20 mouse cellular contexts compared by ENCODE assay signal in genomic region chr19:15964533-15964932, GRCm38 (mm10). TPM values are rescaled to one million over a fixed set of nuclear protein-coding genes. Genes with fewer than 3 reads are reported as not detected.
DNase-seq lines count a peak whose midpoint lies in the region; ATAC-seq and TF ChIP-seq lines count a peak whose summit lies in the region.
"Had no signal": no experiment of that assay in that cellular context is flagged by ENCODE, and none has a peak within 500 bp of the region (broad histone marks: within the 10 kb centered on the region; RNA-seq: fewer than 3 reads in every experiment).

No protein-coding gene starts in this region.

- no peak for TF ChIP-seq POLR2A in bone marrow, adult 2 months (IDR thresholded peaks at IDR 0.05; ENCODE audit: borderline replicate concordance, control insufficient read depth, low read depth, low read length)

- peak; percentile 54; the same call in 1 of the 2 replicates for ATAC-seq in hindbrain, embryonic 15.5 days (ENCODE audit: low FRiP score, low read depth)
- ATAC-seq in hindbrain, embryonic 12.5 days (ENCODE audit: low FRiP score): no peak
- peak; percentile 18; the same call in 1 of the 2 replicates for ATAC-seq in lung, embryonic 16.5 days (ENCODE audit: low read depth)
- ATAC-seq in megakaryocyte, adult 5-6 weeks (ENCODE audit: poor library complexity, severe bottlenecking): no peak

- no peak overlapping the region for H3K27ac ChIP-seq in hindbrain, embryonic 15.5 days (replicated peaks)
- no peak overlapping the region for H3K27ac ChIP-seq in hindbrain, embryonic 12.5 days
- no peak overlapping the region for H3K27ac ChIP-seq in lung, embryonic 16.5 days (ENCODE audit: low read length)
- peak overlapping the region; percentile 26; the same call in 1 of the 2 replicates for H3K27ac ChIP-seq in bone marrow, adult 2 months (ENCODE audit: control insufficient read depth, insufficient read depth, low read depth, low read length, poor library complexity)
- H3K27ac ChIP-seq: forebrain, embryonic 15.5 days; heart, embryonic 13.5 days; hindbrain, embryonic 10.5 days; kidney, postnatal 0 days; liver, embryonic 15.5 days; macrophage; midbrain, embryonic 10.5 days; neural tube, embryonic 12.5 days had no signal

- peaks cover 48% of the 10 kb centered on the region for H3K36me3 ChIP-seq in hindbrain, embryonic 15.5 days
- H3K36me3 ChIP-seq in hindbrain, embryonic 12.5 days: peaks cover 74% of the 10 kb centered on the region
- peaks cover 8% of the 10 kb centered on the region; the same call in 1 of the 2 replicates for H3K36me3 ChIP-seq in lung, embryonic 16.5 days (ENCODE audit: control insufficient read depth, insufficient read depth, low read length)

- no peak for TF ChIP-seq CTCF in bone marrow, adult 2 months (IDR thresholded peaks at IDR 0.05; ENCODE audit: control insufficient read depth, insufficient read depth, low read length)

- H3K9me3 ChIP-seq in hindbrain, embryonic 15.5 days: no peaks in the 10 kb centered on the region
- no peaks in the 10 kb centered on the region for H3K9me3 ChIP-seq in hindbrain, embryonic 12.5 days (replicated peaks)
- no peaks in the 10 kb centered on the region for H3K9me3 ChIP-seq in lung, embryonic 16.5 days (ENCODE audit: control insufficient read depth, low read length)
- H3K9me3 ChIP-seq: forebrain, embryonic 15.5 days; G1E; heart, embryonic 13.5 days; hindbrain, embryonic 10.5 days; liver, embryonic 15.5 days; midbrain, embryonic 10.5 days; neural tube, embryonic 12.5 days had no signal

- H3K4me1 ChIP-seq in hindbrain, embryonic 15.5 days (replicated peaks): no peaks in the 10 kb centered on the region
- no peaks in the 10 kb centered on the region; the same call in 1 of the 2 replicates for H3K4me1 ChIP-seq in hindbrain, embryonic 12.5 days
- no peaks in the 10 kb centered on the region for H3K4me1 ChIP-seq in lung, embryonic 16.5 days (replicated peaks; ENCODE audit: control insufficient read depth, insufficient read depth, low read length)
- no peaks in the 10 kb centered on the region for H3K4me1 ChIP-seq in bone marrow, adult 2 months (ENCODE audit: control insufficient read depth, insufficient read depth, low read length)
- H3K4me1 ChIP-seq: forebrain, embryonic 15.5 days; heart, embryonic 13.5 days; hindbrain, embryonic 10.5 days; liver, embryonic 15.5 days; midbrain, embryonic 10.5 days; neural tube, embryonic 12.5 days had no signal

- WGBS in hindbrain, embryonic 15.5 days: 89% methylated on average over 7 of the region's 7 CpGs
- WGBS in hindbrain, embryonic 12.5 days: 93% methylated on average over 7 of the region's 7 CpGs
- 90% methylated on average over 7 of the region's 7 CpGs for WGBS in lung, embryonic 16.5 days
- WGBS in bone marrow, adult 2 months: 80% methylated on average over 7 of the region's 7 CpGs

- no peak for DNase-seq in lung, adult 18-20 months
- peak; percentile 14 to 20 for DNase-seq in B cell, adult 2 months
- DNase-seq: cerebellum, adult 11 months; cerebellum, postnatal 36 days; right cerebral cortex, postnatal 14 days had no signal

- H3K27me3 ChIP-seq in hindbrain, embryonic 15.5 days: no peaks in the 10 kb centered on the region
- H3K27me3 ChIP-seq in hindbrain, embryonic 12.5 days: no peaks in the 10 kb centered on the region
- H3K27me3 ChIP-seq in lung, embryonic 16.5 days (ENCODE audit: control insufficient read depth, insufficient read depth, low read depth, low read length): no peaks in the 10 kb centered on the region
- H3K27me3 ChIP-seq: forebrain, embryonic 15.5 days; heart, embryonic 13.5 days; liver, embryonic 15.5 days; neural tube, embryonic 12.5 days had no signal

- H3K4me2 ChIP-seq in hindbrain, embryonic 15.5 days: no peak overlapping the region
- H3K4me2 ChIP-seq in hindbrain, embryonic 12.5 days (replicated peaks): no peak overlapping the region
- H3K4me2 ChIP-seq in lung, embryonic 16.5 days (ENCODE audit: low read depth, low read length): no peak overlapping the region
- H3K4me2 ChIP-seq: forebrain, embryonic 15.5 days; heart, embryonic 13.5 days; liver, embryonic 15.5 days; neural tube, embryonic 12.5 days had no signal

- H3K9ac ChIP-seq in hindbrain, embryonic 15.5 days: no peak overlapping the region
- H3K9ac ChIP-seq in hindbrain, embryonic 12.5 days: no peak overlapping the region
- H3K9ac ChIP-seq in lung, embryonic 16.5 days (ENCODE audit: low read length): no peak overlapping the region
- H3K9ac ChIP-seq: forebrain, embryonic 15.5 days; heart, embryonic 13.5 days; liver, embryonic 15.5 days; neural tube, embryonic 12.5 days had no signal

- no peak overlapping the region for H3K4me3 ChIP-seq in hindbrain, embryonic 15.5 days
- H3K4me3 ChIP-seq in hindbrain, embryonic 12.5 days: no peak overlapping the region
- no peak overlapping the region for H3K4me3 ChIP-seq in lung, embryonic 16.5 days (ENCODE audit: low read length)
- no peak overlapping the region for H3K4me3 ChIP-seq in bone marrow, adult 2 months (replicated peaks; ENCODE audit: control insufficient read depth, low read depth, low read length)
- H3K4me3 ChIP-seq: forebrain, embryonic 15.5 days; heart, embryonic 13.5 days; hindbrain, embryonic 10.5 days; liver, embryonic 15.5 days; midbrain, embryonic 10.5 days; myocyte; neural tube, embryonic 12.5 days had no signal

RNA-seq across cellular contexts. Expression of gene Psat1, which starts 17.4 kb away (rescaled TPM):
- polyA plus RNA-seq in hindbrain, embryonic 15.5 days (2015; fragmentation: Nextera tagmentation; extraction: Ambion mirVana): 85.4 and 104 TPM in 2 replicates
- polyA plus RNA-seq in hindbrain, embryonic 12.5 days (2016; fragmentation: Nextera tagmentation; extraction: Ambion mirVana): 96.0 and 98.2 TPM in 2 replicates
- polyA plus RNA-seq in lung, embryonic 16.5 days (2015; fragmentation: Nextera tagmentation; extraction: Ambion mirVana): 148 and 159 TPM in 2 replicates
- polyA plus RNA-seq in bone marrow, adult 2 months (2011; ENCODE audit: insufficient read depth, insufficient read length, low replicate concordance, missing spikeins): 9.7 and 55.1 TPM in 2 replicates
- total RNA-seq in megakaryocyte, adult 5-6 weeks (2015): 82.6 and 86.8 TPM in 2 replicates
- 56.3 and 58.2 TPM in 2 replicates for total RNA-seq in megakaryocyte, adult 5-6 weeks (2017)

RNA-seq across cellular contexts. Expression of gene Cep78, which starts 20.3 kb away (rescaled TPM):
- polyA plus RNA-seq in hindbrain, embryonic 15.5 days (2015; fragmentation: Nextera tagmentation; extraction: Ambion mirVana): 28.9 and 29.0 TPM in 2 replicates
- polyA plus RNA-seq in hindbrain, embryonic 12.5 days (2016; fragmentation: Nextera tagmentation; extraction: Ambion mirVana): 51.0 and 52.9 TPM in 2 replicates
- polyA plus RNA-seq in lung, embryonic 16.5 days (2015; fragmentation: Nextera tagmentation; extraction: Ambion mirVana): 24.5 and 26.1 TPM in 2 replicates
- 4.3 and 10.9 TPM in 2 replicates for polyA plus RNA-seq in bone marrow, adult 2 months (2011; ENCODE audit: insufficient read depth, insufficient read length, low replicate concordance, missing spikeins)
- total RNA-seq in megakaryocyte, adult 5-6 weeks (2015): 11.7 and 12.1 TPM in 2 replicates
- total RNA-seq in megakaryocyte, adult 5-6 weeks (2017): 13.4 and 13.8 TPM in 2 replicates

Comparison
In these comparisons a context has a peak if more than half of its experiments do, and no peak if none do; other contexts are left out.
1. ATAC-seq: peak in hindbrain, embryonic 15.5 days (single experiment) and lung, embryonic 16.5 days (single experiment); none in hindbrain, embryonic 12.5 days (single experiment) and megakaryocyte, adult 5-6 weeks (single experiment).
2. DNase-seq: peak in B cell, adult 2 months (2 of 2); none in lung, adult 18-20 months (0 of 2).